Mouse (Mus musculus) kidney, embryonic 15.5 days (tissue): ENCODE measurements around the gene Lce6a. TPM values are rescaled to one million over a fixed set of nuclear protein-coding genes. Genes with fewer than 3 reads are reported as not detected.
A peak's percentile ranks its signal among the peaks of the same experiment; 100 is the strongest.

Experiments used
- ATAC-seq: fragments of 200-750 bp; cut with Nextera tagmentation; replicated peaks from 2 replicates; pipeline ENCODE4 v1.8.0; 2017; ENCODE audit warnings: moderate TSS enrichment; ENCODE audit not compliant: low FRiP score
- H3K27ac ChIP-seq: fragments of 300-500 bp; sonication (generic); 2 replicates; pipeline ENCODE4 v1.5.1; 2015; ENCODE audit warnings: mild to moderate bottlenecking, inconsistent platforms
- H3K27me3 ChIP-seq: fragments of 300-500 bp; sonication (generic); 2 replicates; pipeline ENCODE4 v1.6.1; 2015; ENCODE audit warnings: inconsistent platforms
- H3K36me3 ChIP-seq: fragments of 300-500 bp; sonication (generic); 2 replicates; pipeline ENCODE4 v1.6.1; 2015; ENCODE audit warnings: inconsistent platforms
- H3K4me1 ChIP-seq: fragments of 300-500 bp; sonication (generic); 2 replicates; pipeline ENCODE4 v1.6.1; 2015; ENCODE audit warnings: inconsistent platforms
- H3K4me2 ChIP-seq: fragments of 300-500 bp; sonication (generic); 2 replicates; pipeline ENCODE4 v1.6.1; 2015; ENCODE audit warnings: moderate library complexity, mild to moderate bottlenecking, inconsistent platforms
- H3K4me3 ChIP-seq: fragments of 300-500 bp; sonication (generic); replicated peaks from 2 replicates; pipeline ENCODE4 v1.5.1; 2015; ENCODE audit warnings: mild to moderate bottlenecking, inconsistent platforms
- H3K9ac ChIP-seq: fragments of 300-500 bp; sonication (generic); 2 replicates; pipeline ENCODE4 v1.6.1; 2015; ENCODE audit warnings: mild to moderate bottlenecking, inconsistent platforms
- H3K9me3 ChIP-seq: fragments of 300-500 bp; sonication (generic); replicated peaks from 2 replicates; pipeline ENCODE4 v1.6.1; 2016; ENCODE audit warnings: inconsistent platforms
- WGBS: fragments of 180-500 bp; shearing (Covaris S2); methylation state at CpG from one replicate; pipeline ENCODE4 v1.1.7; 2015; ENCODE audit warnings: mixed read lengths; 5-methylcytosine and 5-hydroxymethylcytosine counted together
- polyA plus RNA-seq: library from polyadenylated mRNA; unstranded; fragments of >200 nt; fragmentation: Nextera tagmentation; extraction: Ambion mirVana; gene quantifications from 2 replicates; pipeline ENCODE4 v1.2.1, GENCODE M21; 2015

The Lce6a gene
- polyA plus RNA-seq, 1 experiment from 2014 or later, result not detected

DNA sequence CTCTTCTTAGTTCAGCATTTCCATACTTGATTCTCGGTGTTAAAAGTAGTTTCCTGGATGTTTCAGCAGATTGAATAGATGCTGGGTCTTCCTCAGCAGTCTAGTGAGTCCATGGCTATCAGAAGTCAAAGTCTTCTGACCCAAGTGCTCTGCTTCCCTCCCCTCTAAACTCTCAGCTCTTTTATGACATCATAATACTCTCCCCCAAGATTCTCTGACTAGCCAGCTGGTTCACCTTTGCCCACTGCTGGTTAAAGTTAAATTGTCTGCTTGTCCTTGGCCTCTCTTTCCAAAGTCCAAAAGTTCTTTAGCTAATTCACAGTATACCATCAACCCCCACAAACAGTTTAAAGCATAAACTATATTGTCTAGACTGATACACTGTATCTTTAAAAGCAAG is 32.6 kb downstream of the Lce6a start, which contains the start of gene Smcp:
Gene Smcp (minus strand): TSS at position 140 of the 400 bp plus-strand sequence.
- no peak within 1 kb of the TSS for H3K4me2 ChIP-seq
- no peak for ATAC-seq

DNA sequence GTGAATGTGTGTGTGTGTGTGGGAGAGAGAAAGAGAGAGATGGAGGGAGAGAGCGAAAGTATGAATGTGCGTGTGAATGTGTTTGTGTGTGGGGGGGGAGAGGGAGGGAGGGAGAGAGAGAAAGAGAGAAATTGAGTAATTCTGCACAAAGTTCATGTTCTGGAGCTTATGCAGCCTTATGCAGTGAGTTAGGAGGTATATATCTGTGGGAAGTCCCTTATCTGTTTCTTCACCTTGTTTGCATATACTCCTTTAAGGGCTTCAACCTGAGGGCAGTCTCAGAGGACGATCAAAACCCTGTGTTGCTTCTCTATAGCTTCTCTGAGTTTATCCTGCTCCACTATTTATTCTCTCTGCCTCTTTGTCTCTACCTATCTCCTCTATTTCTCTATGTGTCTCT is 34.3 kb downstream of the Lce6a start:
- Histone ChIP-seq H3K4me2 (no peak overlapping the region), H3K27me3 (no peaks in the 10 kb centered on the region), H3K4me1 (no peaks in the 10 kb centered on the region), H3K9ac (no peak overlapping the region), H3K4me3 (no peak overlapping the region), H3K9me3 (no peaks in the 10 kb centered on the region), H3K27ac (no peak overlapping the region), H3K36me3 (no peaks in the 10 kb centered on the region)
- 82% methylated on average over 3 of the region's 3 CpGs for WGBS
- no peak for ATAC-seq

More for the DNA sequence above, 32.6 kb downstream of the Lce6a start, which contains the start of gene Smcp:
- Histone ChIP-seq H3K27ac (no peak within 1 kb of the TSS), H3K27me3 (no peaks in the 10 kb centered on the region), H3K9ac (no peak within 1 kb of the TSS), H3K9me3 (no peaks in the 10 kb centered on the region), H3K4me3 (no peak within 1 kb of the TSS), H3K4me1 (no peaks in the 10 kb centered on the region), H3K36me3 (no peaks in the 10 kb centered on the region)
- 88% methylated on average over 1 of the region's 1 CpGs for WGBS

DNA sequence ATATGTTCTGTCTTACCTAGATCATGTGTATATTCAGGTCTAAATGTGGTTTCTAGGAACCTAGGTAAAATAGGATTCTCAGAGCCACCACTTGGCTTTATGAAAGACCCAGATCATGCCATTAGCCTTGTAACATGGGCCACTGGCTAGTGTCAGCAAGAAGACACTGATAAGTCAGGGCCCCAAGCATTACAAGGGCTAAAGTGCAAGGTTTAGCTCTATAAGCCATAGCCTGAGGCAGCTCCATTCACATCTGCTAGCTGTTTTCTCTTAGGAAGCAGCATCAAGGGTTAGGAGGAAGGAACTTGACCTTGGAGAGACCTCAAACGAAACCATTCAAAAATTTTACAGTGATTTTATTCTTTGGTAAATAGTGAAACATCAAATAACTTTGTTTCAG is 36.4 kb downstream of the Lce6a start:
- H3K9me3 ChIP-seq, result no peaks in the 10 kb centered on the region
- no peak overlapping the region for H3K4me2 ChIP-seq
- WGBS, result 64% methylated on average over 1 of the region's 1 CpGs
- H3K9ac ChIP-seq, result no peak overlapping the region
- no peak overlapping the region for H3K27ac ChIP-seq
- H3K36me3 ChIP-seq, result no peaks in the 10 kb centered on the region
- H3K27me3 ChIP-seq, result no peaks in the 10 kb centered on the region
- no peak for ATAC-seq
- H3K4me1 ChIP-seq, result no peaks in the 10 kb centered on the region
- H3K4me3 ChIP-seq, result no peak overlapping the region

DNA sequence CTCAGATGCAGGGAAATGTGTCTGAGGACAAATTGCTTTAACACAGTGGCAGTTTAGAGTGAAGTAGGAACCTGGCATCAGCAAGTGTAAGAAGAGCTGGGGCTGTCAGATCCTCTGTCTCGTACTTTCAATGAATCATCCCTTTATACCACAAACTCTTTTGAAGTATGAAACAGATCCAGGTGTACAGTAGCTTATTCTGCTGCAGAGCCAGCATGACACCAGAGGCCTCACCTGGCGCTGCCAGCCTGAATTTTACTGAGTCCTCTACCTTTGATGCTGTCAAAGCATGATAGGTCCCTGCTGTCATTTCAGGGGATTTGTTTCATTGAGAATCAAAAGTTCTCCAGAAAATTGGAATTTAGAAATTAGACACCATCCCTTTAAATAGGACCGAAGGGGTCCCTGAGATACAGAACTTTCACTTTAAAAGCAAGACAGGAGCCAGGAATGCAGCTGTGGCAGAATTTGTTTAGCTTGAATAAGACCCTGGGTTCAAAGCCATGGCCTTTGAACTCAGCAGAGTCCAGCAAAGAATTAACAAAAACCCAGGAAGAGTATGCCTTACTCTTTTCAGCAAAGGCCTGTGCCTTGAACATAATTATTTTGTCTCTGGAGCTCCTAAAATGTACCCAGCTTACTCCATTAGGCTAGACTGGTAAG is 38.2 kb downstream of the Lce6a start:
- 52% methylated on average over 3 of the region's 3 CpGs for WGBS
- no peak overlapping the region for H3K9ac ChIP-seq
- H3K9me3 ChIP-seq, result no peaks in the 10 kb centered on the region
- ATAC-seq, result no peak
- no peaks in the 10 kb centered on the region for H3K27me3 ChIP-seq
- H3K36me3 ChIP-seq, result no peaks in the 10 kb centered on the region
- H3K4me2 ChIP-seq, result no peak overlapping the region
- H3K4me3 ChIP-seq, result no peak overlapping the region
- no peak overlapping the region for H3K27ac ChIP-seq
- no peaks in the 10 kb centered on the region for H3K4me1 ChIP-seq

DNA sequence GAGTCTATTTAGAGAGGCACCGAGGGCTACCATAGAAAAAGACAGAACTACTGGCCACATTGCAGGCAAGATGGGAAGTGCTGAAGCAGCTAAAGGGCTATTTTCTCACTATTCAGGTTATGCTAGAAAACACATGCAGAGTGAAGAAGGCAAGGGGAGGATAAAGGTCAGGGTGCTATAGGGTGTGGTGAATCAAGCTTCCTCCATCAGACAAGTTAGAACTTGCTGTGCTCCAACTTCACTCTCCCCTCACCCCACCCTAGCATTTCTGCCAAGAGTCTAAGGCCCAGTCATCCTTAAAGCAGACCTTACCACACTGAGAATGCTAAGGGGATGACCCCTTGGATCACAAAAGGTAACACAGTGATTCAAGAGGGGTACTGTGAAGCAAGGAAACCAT is 42.0 kb downstream of the Lce6a start:
- WGBS, result 72% methylated on average over 1 of the region's 1 CpGs
- no peak overlapping the region for H3K4me2 ChIP-seq
- ATAC-seq, result no peak
- no peak overlapping the region for H3K27ac ChIP-seq
- no peak overlapping the region for H3K9ac ChIP-seq
- H3K27me3 ChIP-seq, result no peaks in the 10 kb centered on the region
- no peaks in the 10 kb centered on the region for H3K36me3 ChIP-seq
- H3K4me3 ChIP-seq, result no peak overlapping the region
- H3K4me1 ChIP-seq, result no peaks in the 10 kb centered on the region
- H3K9me3 ChIP-seq, result no peaks in the 10 kb centered on the region

DNA sequence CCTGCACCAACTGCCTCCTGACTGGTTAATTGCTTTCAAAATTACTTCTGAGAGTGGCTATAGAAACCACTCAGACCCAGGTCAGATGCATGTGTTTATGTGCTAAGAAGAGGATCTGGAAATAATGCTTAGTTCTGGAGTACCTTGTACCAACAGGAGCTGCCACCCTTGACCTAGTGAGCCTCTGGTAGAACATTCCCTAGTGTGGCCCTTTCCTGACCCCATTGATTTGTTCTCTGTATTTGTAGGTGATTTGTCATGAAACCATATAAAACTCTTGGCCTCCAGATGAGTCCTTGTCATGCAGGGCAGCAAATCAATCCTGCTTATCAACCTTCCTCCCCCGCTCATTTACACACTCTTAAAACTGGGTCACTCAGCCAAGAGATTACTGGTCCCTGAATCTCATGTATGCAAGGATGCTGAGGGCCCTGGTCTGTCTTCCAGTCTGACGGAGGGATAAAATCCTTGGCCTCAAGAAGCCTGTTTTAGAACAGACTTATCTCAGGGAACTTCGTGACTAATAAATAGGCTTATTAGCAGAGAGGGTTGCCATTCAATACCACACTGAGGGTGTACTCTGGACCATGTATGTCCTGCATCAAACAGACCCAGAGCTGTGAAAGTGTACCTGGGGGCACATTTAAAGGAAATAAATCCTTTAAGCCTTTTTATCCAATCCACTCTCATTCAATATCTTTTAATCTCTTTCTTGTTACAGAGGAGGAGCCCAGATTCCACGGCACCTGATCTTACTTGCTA is 42.6 kb downstream of the Lce6a start:
- Histone ChIP-seq H3K27ac (no peak overlapping the region), H3K36me3 (no peaks in the 10 kb centered on the region), H3K4me3 (no peak overlapping the region), H3K9ac (no peak overlapping the region), H3K4me1 (no peaks in the 10 kb centered on the region), H3K9me3 (no peaks in the 10 kb centered on the region), H3K27me3 (no peaks in the 10 kb centered on the region), H3K4me2 (no peak overlapping the region)
- 65% methylated on average over 4 of the region's 4 CpGs for WGBS
- no peak for ATAC-seq

DNA sequence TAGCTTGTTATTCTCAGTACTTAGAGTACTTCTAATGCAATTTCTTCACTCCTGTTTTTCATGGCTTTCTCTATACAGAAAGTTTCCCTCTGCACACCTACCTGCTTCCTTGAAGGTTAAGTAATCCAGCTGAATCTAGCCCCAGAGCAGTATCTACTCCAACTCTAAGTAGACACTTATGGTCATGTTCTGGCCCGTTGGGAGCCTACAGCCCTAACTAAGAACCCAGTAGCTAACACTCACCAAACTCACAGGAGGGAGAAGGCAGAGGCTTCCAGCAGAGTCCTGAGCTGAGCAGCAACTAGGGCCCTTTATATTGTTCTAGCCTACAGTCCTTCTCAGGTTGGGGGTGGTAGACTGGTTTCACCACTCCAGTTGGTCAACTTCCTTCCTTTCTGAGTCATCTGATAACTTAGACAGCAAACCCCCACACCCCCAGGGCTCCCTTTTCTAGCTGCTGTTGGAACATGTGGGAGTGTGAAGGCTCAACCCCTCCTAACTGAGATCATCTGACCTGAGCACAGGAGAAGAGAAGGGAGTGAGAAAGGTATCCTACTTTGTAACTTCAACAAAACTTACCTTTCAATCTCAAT is 47.9 kb downstream of the Lce6a start, which contains the start of gene Ivl:
Gene Ivl (minus strand): TSS at position 287 of the 593 bp plus-strand sequence.
- Histone ChIP-seq H3K27ac (0 out of 2 replicates have a peak within 1 kb of the TSS, but pooled peaks have one; percentile 3), H3K9ac (no peak within 1 kb of the TSS), H3K4me1 (peaks cover 16% of the 10 kb centered on the region), H3K36me3 (no peaks in the 10 kb centered on the region), H3K4me2 (no peak within 1 kb of the TSS), H3K9me3 (no peaks in the 10 kb centered on the region), H3K4me3 (no peak within 1 kb of the TSS), H3K27me3 (no peaks in the 10 kb centered on the region)
- ATAC-seq, result no peak
- 79% methylated on average over 1 of the region's 1 CpGs for WGBS

DNA sequence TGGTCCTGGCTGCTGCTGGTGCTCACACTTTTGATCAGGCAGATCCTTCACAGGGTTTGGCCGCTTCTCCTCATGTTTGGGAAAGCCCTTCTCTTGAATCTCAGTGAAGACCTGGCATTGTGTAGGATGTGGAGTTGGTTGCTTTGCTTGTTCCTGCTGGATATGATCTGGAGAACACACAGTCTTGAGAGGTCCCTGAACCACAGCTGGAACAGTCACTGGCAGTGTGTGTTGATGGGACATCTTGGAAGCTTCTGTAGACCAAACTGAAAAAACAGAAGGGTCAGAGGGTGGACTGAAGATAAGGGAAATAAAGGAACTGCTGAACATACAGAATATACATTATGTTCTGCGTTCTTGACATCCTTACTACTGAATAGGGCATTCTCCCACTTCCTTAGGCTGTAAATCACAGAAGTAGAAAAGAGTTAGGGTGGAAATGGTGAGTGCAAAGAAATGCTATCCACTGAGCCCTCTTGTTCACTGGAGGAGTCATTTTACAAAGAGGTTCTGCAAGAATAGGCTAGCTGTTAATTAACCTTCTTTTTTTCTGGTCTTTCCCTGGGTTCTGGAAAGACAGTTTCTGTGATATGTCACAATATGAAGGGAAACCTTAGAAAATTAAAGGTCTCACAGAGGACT is 48.8 kb downstream of the Lce6a start:
- no peaks in the 10 kb centered on the region for H3K9me3 ChIP-seq
- no peaks in the 10 kb centered on the region for H3K27me3 ChIP-seq
- H3K27ac ChIP-seq, result 0 out of 2 replicates have a peak overlapping the region, but pooled peaks have one; percentile 3
- H3K4me1 ChIP-seq, result peaks cover 16% of the 10 kb centered on the region
- no peaks in the 10 kb centered on the region for H3K36me3 ChIP-seq
- no peak overlapping the region for H3K9ac ChIP-seq
- peak; percentile 77 for ATAC-seq
- H3K4me3 ChIP-seq, result no peak overlapping the region
- H3K4me2 ChIP-seq, result no peak overlapping the region
- 23% methylated on average over 2 of the region's 2 CpGs for WGBS

Other genes with a start within 250 kb of the Lce6a start
- not detected in 2 replicates for gene Sprr2h, start 236.0 kb downstream of the Lce6a start, polyA plus RNA-seq
- gene Sprr2i, start 213.7 kb downstream of the Lce6a start, polyA plus RNA-seq, result not detected in 2 replicates
- gene Sprr2j-ps, start 203.6 kb downstream of the Lce6a start, polyA plus RNA-seq, result not detected in 2 replicates
- gene Gm9774, start 192.2 kb downstream of the Lce6a start, polyA plus RNA-seq, result 7.8 and 12.5 TPM in 2 replicates
- gene Sprr2k, start 189.1 kb downstream of the Lce6a start, polyA plus RNA-seq, result not detected in 2 replicates
- 0.41 and 0.83 TPM in 2 replicates for gene Sprr1b, start 182.9 kb downstream of the Lce6a start, polyA plus RNA-seq
- 0.18 TPM in 1 of 2 replicates, not detected in the other for gene Sprr3, start 162.9 kb downstream of the Lce6a start, polyA plus RNA-seq
- gene Sprr1a, start 135.8 kb downstream of the Lce6a start, polyA plus RNA-seq, result 15.2 and 17.5 TPM in 2 replicates
- not detected in 2 replicates for gene Sprr4, start 121.2 kb downstream of the Lce6a start, polyA plus RNA-seq
- gene 2310046K23Rik, start 87.1 kb downstream of the Lce6a start, polyA plus RNA-seq, result not detected in 2 replicates
- gene Ivl, start 47.9 kb downstream of the Lce6a start, polyA plus RNA-seq, result 0.22 and 0.61 TPM in 2 replicates
- not detected in 2 replicates for gene Smcp, start 32.7 kb downstream of the Lce6a start, polyA plus RNA-seq
- not detected in 2 replicates for gene 2210017I01Rik, start 14.2 kb downstream of the Lce6a start, polyA plus RNA-seq
- not detected in 2 replicates for gene Lce1a1, start 26.6 kb upstream of the Lce6a start, polyA plus RNA-seq
- not detected in 2 replicates for gene Lce1b, start 35.3 kb upstream of the Lce6a start, polyA plus RNA-seq
- not detected in 2 replicates for gene Lce1a2, start 48.7 kb upstream of the Lce6a start, polyA plus RNA-seq
- gene Lce1c, start 57.6 kb upstream of the Lce6a start, polyA plus RNA-seq, result not detected in 2 replicates
- not detected in 2 replicates for gene Lce1d, start 65.5 kb upstream of the Lce6a start, polyA plus RNA-seq
- gene Lce1e, start 87.4 kb upstream of the Lce6a start, polyA plus RNA-seq, result not detected in 2 replicates
- not detected in 2 replicates for gene Lce1f, start 98.7 kb upstream of the Lce6a start, polyA plus RNA-seq
- gene Gm38119, start 117.4 kb upstream of the Lce6a start, polyA plus RNA-seq, result not detected in 2 replicates
- gene Lce1g, start 130.7 kb upstream of the Lce6a start, polyA plus RNA-seq, result not detected in 2 replicates
- not detected in 2 replicates for gene Lce1h, start 143.4 kb upstream of the Lce6a start, polyA plus RNA-seq
- gene Lce1i, start 157.2 kb upstream of the Lce6a start, polyA plus RNA-seq, result not detected in 2 replicates
- not detected in 2 replicates for gene Lce1j, start 168.9 kb upstream of the Lce6a start, polyA plus RNA-seq
- gene Lce1k, start 186.2 kb upstream of the Lce6a start, polyA plus RNA-seq, result not detected in 2 replicates
- not detected in 2 replicates for gene Kprp, start 205.6 kb upstream of the Lce6a start, polyA plus RNA-seq
- gene Lce1l, start 229.6 kb upstream of the Lce6a start, polyA plus RNA-seq, result not detected in 2 replicates
- gene 2310050C09Rik, start 248.6 kb upstream of the Lce6a start, polyA plus RNA-seq, result not detected in 2 replicates